Mouse (Mus musculus) left cerebral cortex, postnatal 36 days (tissue): ENCODE measurements around the gene Fam171a2. TPM values are rescaled to one million over a fixed set of nuclear protein-coding genes. Genes with fewer than 3 reads are reported as not detected.
A peak's percentile ranks its signal among the peaks of the same experiment; 100 is the strongest.
"Not testable (repeated sequence)": the region's sequence is repeated elsewhere in the genome, so short reads cannot be mapped to it uniquely, and the experiment has no call there.

Experiments
- DNase-seq, 2 experiments: peaks; one replicate each; pipeline ENCODE4 v3.0.0; 2021 to 2022; ENCODE audit warnings: low spot score in 2 of 2, mixed read lengths in 1 of 2
- intact Hi-C: fragments of 180-260 bp; cut with DNase I; formaldehyde crosslinking; loops from one replicate; pipeline ENCODE4 v1.15.1; 2025
- microRNA-seq: library from miRNA; unstranded; fragments of <30 nt; microRNA quantifications from one replicate; pipeline ENCODE4 v1.2.0, GENCODE M21; 2022
- total RNA-seq, 2 experiments: library from RNA; stranded (reverse); gene quantifications; 2 replicates each; pipeline ENCODE4 v1.2.3; 2021

The Fam171a2 gene
- total RNA-seq, 2 experiments from 2014 or later: 116 to 117 TPM

- intact Hi-C loops: no loop called here
- peak in 1 of 2 experiments; percentile 8 for DNase-seq
Measured at GRCm38 (mm10) chr11:102401898-102402500, 45.5 kb downstream of the Fam171a2 start.

- DNase-seq: no peak
- intact Hi-C loops: no loop called here
Measured at GRCm38 (mm10) chr11:102400513-102401084, 46.9 kb downstream of the Fam171a2 start.

- intact Hi-C loops: loop anchor here (5.0 kb wide), 1 partner anchor 38 kb away; no protein-coding TSS in a partner anchor
Measured at GRCm38 (mm10) chr11:102399610-102400072, 47.8 kb downstream of the Fam171a2 start.

GRCm38 (mm10) chr11:102399107-102399506 lies 48.4 kb downstream of the Fam171a2 start:
- intact Hi-C loops: loop anchor here (5.0 kb wide), 1 partner anchor 38 kb away; no protein-coding TSS in a partner anchor
- DNase-seq: peak in 1 of 2 experiments; percentile 9

More at GRCm38 (mm10) chr11:102399610-102400072, 47.8 kb downstream of the Fam171a2 start:
- peak in 1 of 2 experiments; percentile 45 for DNase-seq

DNA sequence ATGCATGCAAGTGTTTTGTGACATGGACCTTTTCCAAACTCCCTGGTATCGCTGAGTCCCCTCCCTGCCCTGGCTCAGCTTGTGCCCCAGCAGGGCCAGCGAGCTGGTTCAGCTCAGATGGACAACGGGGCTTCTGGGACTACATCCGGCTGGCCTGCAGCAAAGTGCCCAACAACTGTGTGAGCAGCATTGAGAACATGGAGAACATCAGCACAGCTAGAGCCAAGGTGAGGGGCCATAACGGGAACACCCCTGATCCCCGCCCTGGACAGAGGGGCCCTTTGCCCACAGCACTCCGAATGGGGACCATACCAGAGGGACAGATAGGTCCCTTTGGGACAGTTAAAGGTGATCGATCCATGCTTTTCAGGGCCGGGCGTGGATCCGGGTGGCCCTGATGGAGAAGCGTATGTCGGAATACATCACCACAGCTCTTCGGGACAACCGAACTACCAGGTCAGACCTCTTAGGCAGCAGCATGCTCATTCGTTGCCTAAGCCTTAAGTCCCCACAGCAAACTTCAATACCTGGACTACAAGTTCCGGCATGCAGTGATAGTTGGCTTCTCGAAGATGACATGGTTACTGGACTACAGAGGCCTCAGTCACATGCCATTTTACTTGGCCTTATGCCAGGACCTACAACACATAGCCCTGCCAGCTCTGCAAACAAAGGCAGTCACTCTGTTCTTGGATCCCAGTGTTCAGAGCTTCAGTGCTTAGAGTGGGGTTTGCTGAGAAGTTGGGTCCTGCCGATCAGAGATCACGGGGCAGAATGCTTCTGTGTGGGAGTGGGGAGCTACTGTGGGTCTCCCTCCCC lies 49.3 kb downstream of the Fam171a2 start:
- peak in 1 of 2 experiments; percentile 31 for DNase-seq
- intact Hi-C loops: loop anchor here (5.0 kb wide), 1 partner anchor 39 kb away; no protein-coding TSS in a partner anchor

DNA sequence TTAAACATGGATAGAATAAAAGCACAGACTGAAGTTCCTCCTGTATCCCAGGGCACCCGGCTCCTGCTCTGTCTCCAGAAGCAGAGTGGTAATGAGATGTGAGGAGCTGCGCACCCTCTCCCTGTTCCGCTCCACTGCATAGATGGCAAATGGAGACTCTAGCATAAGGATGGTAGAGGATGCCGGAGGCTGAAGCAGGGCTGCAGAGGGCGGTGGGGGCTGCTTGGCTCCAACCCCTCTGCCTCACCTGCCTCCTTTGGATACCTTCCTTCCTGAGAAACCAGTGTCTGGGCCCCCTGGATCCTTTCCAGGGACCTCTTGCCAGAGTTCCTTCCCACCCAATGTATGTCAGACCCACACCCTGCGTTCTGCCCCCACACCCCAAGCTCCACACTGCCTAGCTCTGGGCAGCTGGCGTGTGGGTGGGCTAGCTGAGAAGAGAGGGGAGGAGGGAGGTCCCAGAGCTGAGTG lies 50.8 kb downstream of the Fam171a2 start:
- DNase-seq: peak; percentile 67 to 79
- intact Hi-C loops: loop anchor here (5.0 kb wide), 1 partner anchor 41 kb away; no protein-coding TSS in a partner anchor

DNA sequence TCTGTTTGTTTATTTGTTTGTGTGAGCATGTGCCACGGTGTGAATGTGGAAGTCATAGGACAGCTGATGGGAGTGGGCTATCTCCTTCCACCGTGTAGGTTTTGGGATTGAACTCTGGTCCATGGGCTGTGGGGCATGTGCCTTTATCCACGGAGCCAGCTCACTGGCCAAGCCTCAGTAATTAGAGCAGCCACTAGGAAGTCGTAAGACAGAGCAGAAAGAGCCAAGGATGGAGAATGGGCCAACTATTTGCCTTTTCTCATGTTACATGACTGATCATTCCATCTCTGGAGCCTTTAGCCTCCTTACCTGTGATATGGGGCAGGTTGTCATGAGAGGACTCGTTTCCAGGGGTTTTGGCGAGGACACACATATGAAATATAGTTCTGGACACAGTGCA lies 51.2 kb downstream of the Fam171a2 start:
- DNase-seq: no peak
- intact Hi-C loops: loop anchor here (5.0 kb wide), 1 partner anchor 41 kb away; no protein-coding TSS in a partner anchor

DNA sequence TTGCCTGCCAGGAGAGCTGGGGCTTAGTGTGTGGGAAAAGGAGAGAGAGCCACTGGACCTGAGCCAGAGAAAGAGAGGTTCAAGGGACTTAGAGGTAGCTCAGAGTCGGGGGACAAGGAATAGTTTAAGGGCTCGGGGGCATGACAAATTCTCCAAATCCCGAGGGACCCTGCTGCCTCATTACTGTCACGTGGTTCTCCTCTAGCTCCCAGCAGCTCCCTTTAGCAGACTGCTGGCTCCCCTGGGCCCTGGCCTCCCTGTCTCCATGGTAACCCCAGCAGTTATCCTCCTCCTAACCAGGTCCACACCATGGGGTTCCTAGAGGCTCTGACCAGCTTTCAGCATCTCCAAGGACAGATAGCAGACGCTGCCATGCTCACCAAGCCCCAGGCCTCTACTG lies 52.2 kb downstream of the Fam171a2 start:
- intact Hi-C loops: loop anchor here (5.0 kb wide), 1 partner anchor 42 kb away; no protein-coding TSS in a partner anchor
- no peak for DNase-seq

DNA sequence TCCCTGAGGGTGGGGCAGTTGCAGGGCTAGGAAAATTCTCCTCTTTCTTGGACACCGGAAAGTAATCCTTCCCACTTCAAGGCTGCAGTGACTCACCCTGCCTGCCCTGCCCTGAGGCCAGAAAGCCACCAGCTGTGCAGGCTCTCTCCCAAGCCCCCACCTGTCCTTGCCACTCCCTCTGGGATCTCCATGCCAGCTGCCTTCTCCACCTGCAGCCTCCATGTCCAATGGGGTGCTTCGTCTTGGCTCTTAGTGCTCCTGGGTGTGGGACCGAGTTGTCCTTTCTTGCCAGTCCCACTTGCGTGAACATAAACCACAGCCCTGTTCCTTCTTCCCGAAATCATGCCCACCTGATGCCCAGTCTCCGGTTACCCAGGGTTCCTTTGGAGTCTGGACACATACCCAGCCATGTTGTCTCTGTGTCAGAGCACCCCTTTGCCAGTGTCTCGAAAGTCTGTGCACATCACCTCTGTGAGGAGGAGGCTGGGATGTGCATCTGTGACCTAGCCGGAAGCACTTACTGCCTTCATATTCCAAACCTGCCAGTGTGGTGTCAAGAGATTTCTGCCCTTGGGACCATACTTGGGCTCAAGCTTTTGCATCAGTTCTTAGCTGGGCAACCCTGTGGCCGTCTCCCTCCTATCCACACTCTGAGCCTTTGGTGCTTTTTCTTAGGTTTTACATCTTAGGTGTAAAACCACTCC lies 52.9 kb downstream of the Fam171a2 start:
- DNase-seq: peak in 1 of 2 experiments; percentile 18
- intact Hi-C loops: loop anchor here (1.0 to 5.0 kb wide), 2 partner anchors 43 to 74 kb away; no protein-coding TSS in a partner anchor

DNA sequence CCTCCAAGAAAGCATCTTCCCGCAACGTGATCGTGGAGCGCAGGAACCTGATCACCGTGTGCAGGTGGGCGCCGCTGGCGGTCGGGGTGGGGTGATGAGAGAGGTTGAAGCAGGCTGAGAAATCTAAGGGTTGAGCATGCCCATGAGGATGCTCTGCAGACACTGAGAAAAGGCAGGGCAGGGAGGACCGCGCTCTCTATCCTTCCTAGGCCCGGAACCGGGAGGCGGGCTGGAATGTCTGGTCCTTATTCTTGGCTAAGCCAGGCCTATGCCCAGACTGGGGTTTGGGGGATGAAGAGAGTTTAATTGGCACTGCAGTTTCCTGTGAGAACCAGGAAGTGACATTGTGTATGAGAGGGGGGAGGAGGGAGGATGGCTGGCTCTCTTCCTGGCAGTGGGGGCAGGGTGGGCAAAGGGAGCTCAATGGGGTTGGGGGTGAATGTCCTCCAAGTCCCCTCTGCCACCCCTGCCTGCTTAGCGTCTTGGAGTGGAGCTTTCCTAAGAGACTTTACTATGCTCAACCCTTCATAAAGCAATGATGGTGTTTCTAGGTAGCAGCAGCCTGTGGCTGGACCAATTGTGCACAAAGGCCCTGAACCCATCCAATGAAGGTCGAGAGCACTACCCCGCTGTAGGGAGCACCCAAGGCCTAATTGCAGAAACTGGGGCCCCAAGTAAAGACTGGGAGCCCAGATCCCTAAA lies 53.6 kb downstream of the Fam171a2 start:
- peak; percentile 49 to 55 for DNase-seq
- intact Hi-C loops: loop anchor here (1.0 kb wide), 1 partner anchor 74 kb away; no protein-coding TSS in a partner anchor

GRCm38 (mm10) chr11:102393238-102393634 lies 54.2 kb downstream of the Fam171a2 start, which contains the start of gene Rundc3a:
TSS of gene Rundc3a (plus strand) at chr11:102393403.
- intact Hi-C loops: no loop called here
- peak; percentile 93 to 95 for DNase-seq

GRCm38 (mm10) chr11:102392441-102393237 lies 54.8 kb downstream of the Fam171a2 start:
- intact Hi-C loops: no loop called here
- no peak for DNase-seq

GRCm38 (mm10) chr11:102389436-102389835 lies 58.0 kb downstream of the Fam171a2 start:
- intact Hi-C loops: not testable (repeated sequence)

More at GRCm38 (mm10) chr11:102389436-102389835, 58.0 kb downstream of the Fam171a2 start:
- not testable (repeated sequence) for DNase-seq

Small RNA genes within 50 kb of the gene (microRNA-seq; reads per million reads assigned to microRNA genes)
- not detected for gene Mir6930

Other genes with a start within 250 kb of the Fam171a2 start
- 100 to 1,000 TPM; 270 to 275 TPM for gene Hdac5, start 217.5 kb downstream of the Fam171a2 start, total RNA-seq
- 1 to 10 TPM; 1.2 TPM for gene BC030867, start 198.8 kb downstream of the Fam171a2 start, total RNA-seq
- 1 to 10 TPM; 1.2 to 1.7 TPM for gene Asb16, start 178.9 kb downstream of the Fam171a2 start, total RNA-seq
- gene Tmub2, start 162.8 kb downstream of the Fam171a2 start, total RNA-seq: 10 to 100 TPM; 70.8 to 77.7 TPM
- 100 to 1,000 TPM; 227 to 258 TPM for gene Atxn7l3, start 151.1 kb downstream of the Fam171a2 start, total RNA-seq
- 100 to 1,000 TPM; 114 to 125 TPM for gene Ubtf, start 127.9 kb downstream of the Fam171a2 start, total RNA-seq
- gene Slc4a1, start 81.5 kb downstream of the Fam171a2 start, total RNA-seq: under 1 TPM; 0.39 to 0.50 TPM
- 100 to 1,000 TPM; 469 to 527 TPM for gene Rundc3a, start 54.3 kb downstream of the Fam171a2 start, total RNA-seq
- 10 to 100 TPM; 56.7 to 64.8 TPM for gene Slc25a39, start 39.7 kb downstream of the Fam171a2 start, total RNA-seq
- gene Grn, start 17.4 kb downstream of the Fam171a2 start, total RNA-seq: 10 to 100 TPM; 58.3 to 60.1 TPM
- 1 to 10 TPM; 2.5 to 2.7 TPM for gene Itga2b, start 22.4 kb upstream of the Fam171a2 start, total RNA-seq
- gene Gpatch8, start 108.7 kb upstream of the Fam171a2 start, total RNA-seq: 10 to 100 TPM; 46.0 to 65.5 TPM
- 1 to 10 TPM; 5.0 to 8.7 TPM for gene Gm11627, start 131.8 kb upstream of the Fam171a2 start, total RNA-seq
- gene Fzd2, start 156.7 kb upstream of the Fam171a2 start, total RNA-seq: 10 to 100 TPM; 10.5 to 12.7 TPM
- not detected for gene Meioc, start 216.0 kb upstream of the Fam171a2 start, total RNA-seq